Mouse (Mus musculus) hindbrain, embryonic 16.5 days (tissue): Measurements from ENCODE around the gene Arl14. TPM values are rescaled to one million over a fixed set of nuclear protein-coding genes. Genes with fewer than 3 reads are reported as not detected.
A peak's percentile ranks its signal among the peaks of the same experiment; 100 is the strongest.
"Not testable (repeated sequence)": the region's sequence is repeated elsewhere in the genome, so short reads cannot be mapped to it uniquely, and the experiment has no call there.

Experiments
- ATAC-seq: fragments of 200-750 bp; cut with Nextera tagmentation; 2 replicates; pipeline ENCODE4 v1.8.0; 2017; ENCODE audit warnings: moderate TSS enrichment, moderate library complexity
- H3K27ac ChIP-seq: fragments of 300-500 bp; sonication (generic); 2 replicates; pipeline ENCODE4 v1.5.1; 2014; ENCODE audit warnings: low read depth, mild to moderate bottlenecking, control low read depth, low read length, moderate library complexity
- H3K27me3 ChIP-seq: fragments of 300-500 bp; sonication (generic); replicated peaks from 2 replicates; pipeline ENCODE4 v1.6.1; 2014; ENCODE audit warnings: low read length; ENCODE audit not compliant: control insufficient read depth, insufficient read depth
- H3K36me3 ChIP-seq: fragments of 300-500 bp; sonication (generic); 2 replicates; pipeline ENCODE4 v1.6.1; 2014; ENCODE audit warnings: mild to moderate bottlenecking, low read length, moderate library complexity, mixed read lengths; ENCODE audit not compliant: control insufficient read depth, insufficient read depth
- H3K4me1 ChIP-seq: fragments of 300-500 bp; sonication (generic); 2 replicates; pipeline ENCODE4 v1.6.1; 2014; ENCODE audit warnings: low read depth, low read length; ENCODE audit not compliant: control insufficient read depth, insufficient read depth
- H3K4me2 ChIP-seq: fragments of 300-500 bp; sonication (generic); 2 replicates; pipeline ENCODE4 v1.6.1; 2014; ENCODE audit warnings: mild to moderate bottlenecking, low read length, control low read depth, moderate library complexity
- H3K4me3 ChIP-seq: fragments of 300-500 bp; sonication (generic); 2 replicates; pipeline ENCODE4 v1.5.1; 2014; ENCODE audit warnings: mild to moderate bottlenecking, low read length, control low read depth, moderate library complexity
- H3K9ac ChIP-seq: fragments of 300-500 bp; sonication (generic); 2 replicates; pipeline ENCODE4 v1.6.1; 2014; ENCODE audit warnings: low read depth, mild to moderate bottlenecking, control low read depth, low read length, moderate library complexity
- H3K9me3 ChIP-seq: fragments of 300-500 bp; sonication (generic); 2 replicates; pipeline ENCODE4 v1.6.1; 2014; ENCODE audit warnings: mild to moderate bottlenecking, low read length, moderate library complexity; ENCODE audit not compliant: control insufficient read depth
- WGBS: fragments of 180-500 bp; shearing (Covaris S2); extraction: QIAGEN DNeasy Blood & Tissue Kit; methylation state at CpG from one replicate; pipeline ENCODE4 v1.1.7; 2014; 5-methylcytosine and 5-hydroxymethylcytosine counted together
- polyA plus RNA-seq: library from polyadenylated mRNA; unstranded; fragments of >200 nt; fragmentation: Nextera tagmentation; extraction: Ambion mirVana; gene quantifications from 2 replicates; pipeline ENCODE4 v1.2.1, GENCODE M21; 2015

Gene Arl14
- polyA plus RNA-seq, 1 experiment from 2014 or later, result not detected

DNA sequence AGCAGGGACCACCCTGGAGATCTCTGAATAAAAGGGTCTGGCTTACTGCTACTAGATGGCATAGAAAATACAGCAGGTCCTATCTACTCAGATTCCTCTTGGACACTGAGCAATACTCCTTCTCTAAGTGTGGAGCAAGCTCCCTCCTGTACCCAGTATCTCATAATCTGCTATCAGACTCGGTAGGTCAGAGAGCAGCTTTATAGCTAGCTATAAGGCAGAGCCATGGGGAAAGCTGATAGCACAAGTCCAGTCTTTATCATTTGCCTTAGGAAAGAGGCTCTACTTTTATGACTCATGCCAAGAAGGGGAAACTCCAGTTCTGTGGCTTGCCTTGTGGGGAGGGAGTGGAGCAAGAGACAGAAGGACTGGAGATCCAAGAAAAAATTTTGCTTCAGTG lies 18.8 kb downstream of the Arl14 start:
- 89% methylated on average over 1 of the region's 1 CpGs for WGBS
- no peak for ATAC-seq
- no peaks in the 10 kb centered on the region for H3K27me3 ChIP-seq

GRCm38 (mm10) chr3:69253096-69253866 lies 31.1 kb downstream of the Arl14 start:
- Histone ChIP-seq H3K4me2 (no peak overlapping the region), H3K27me3 (no peaks in the 10 kb centered on the region), H3K9me3 (no peaks in the 10 kb centered on the region), H3K4me3 (no peak overlapping the region), H3K36me3 (no peaks in the 10 kb centered on the region), H3K27ac (no peak overlapping the region), H3K9ac (no peak overlapping the region), H3K4me1 (no peaks in the 10 kb centered on the region)
- 94% methylated on average over 17 of the region's 17 CpGs for WGBS
- no peak for ATAC-seq

More for the DNA sequence above, 18.8 kb downstream of the Arl14 start:
- Histone ChIP-seq H3K4me2 (no peak overlapping the region), H3K4me1 (no peaks in the 10 kb centered on the region), H3K9me3 (no peaks in the 10 kb centered on the region), H3K36me3 (no peaks in the 10 kb centered on the region), H3K27ac (no peak overlapping the region), H3K4me3 (no peak overlapping the region), H3K9ac (no peak overlapping the region)

GRCm38 (mm10) chr3:69254676-69255075 lies 32.5 kb downstream of the Arl14 start:
- WGBS, result 51% methylated on average over 7 of the region's 7 CpGs
- no peak for ATAC-seq
- no peaks in the 10 kb centered on the region for H3K4me1 ChIP-seq
- H3K27ac ChIP-seq, result no peak overlapping the region
- H3K4me2 ChIP-seq, result no peak overlapping the region
- no peaks in the 10 kb centered on the region for H3K36me3 ChIP-seq
- no peak overlapping the region for H3K4me3 ChIP-seq
- no peaks in the 10 kb centered on the region for H3K9me3 ChIP-seq
- no peak overlapping the region for H3K9ac ChIP-seq
- H3K27me3 ChIP-seq, result no peaks in the 10 kb centered on the region

DNA sequence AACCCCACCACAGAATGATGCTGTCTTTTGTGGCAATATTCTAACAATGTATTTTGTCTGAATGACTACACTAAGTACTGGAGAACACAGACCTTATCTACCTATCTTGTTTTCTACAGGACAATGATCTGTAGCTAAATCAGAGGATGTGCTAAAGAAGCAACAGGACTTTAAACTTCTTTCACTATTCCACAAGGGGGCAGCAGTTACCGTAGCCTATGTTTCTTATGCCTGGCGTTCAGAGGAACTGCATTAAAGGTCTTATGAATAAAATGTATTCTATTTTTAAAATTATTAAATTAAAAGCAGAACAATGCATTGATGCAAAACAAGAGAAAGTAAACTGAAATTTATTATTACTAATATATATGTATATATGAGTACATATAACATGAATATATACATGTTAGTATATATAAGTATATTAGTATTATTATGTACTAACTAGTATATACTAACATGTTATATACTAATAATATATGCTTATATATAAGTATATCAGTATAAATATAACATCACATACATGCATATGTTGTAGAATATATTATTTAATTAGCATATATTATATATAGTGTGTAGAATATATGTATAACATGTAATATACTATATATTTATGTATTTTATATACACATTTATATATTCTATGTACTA lies 35.0 kb downstream of the Arl14 start:
- Histone ChIP-seq H3K4me3 (no peak overlapping the region), H3K9me3 (no peaks in the 10 kb centered on the region), H3K36me3 (no peaks in the 10 kb centered on the region), H3K4me1 (no peaks in the 10 kb centered on the region), H3K27me3 (no peaks in the 10 kb centered on the region), H3K4me2 (no peak overlapping the region), H3K27ac (no peak overlapping the region), H3K9ac (no peak overlapping the region)
- peak; percentile 80 for ATAC-seq
- 11% methylated on average over 2 of the region's 2 CpGs for WGBS

- Histone ChIP-seq H3K4me3 (no peak overlapping the region), H3K4me2 (no peak overlapping the region), H3K36me3 (no peaks in the 10 kb centered on the region), H3K9ac (no peak overlapping the region), H3K4me1 (no peaks in the 10 kb centered on the region), H3K27me3 (no peaks in the 10 kb centered on the region), H3K9me3 (no peaks in the 10 kb centered on the region), H3K27ac (no peak overlapping the region)
- 92% methylated on average over 7 of the region's 7 CpGs for WGBS
- no peak for ATAC-seq
Observed at GRCm38 (mm10) chr3:69263010-69263643, 40.9 kb downstream of the Arl14 start.

DNA sequence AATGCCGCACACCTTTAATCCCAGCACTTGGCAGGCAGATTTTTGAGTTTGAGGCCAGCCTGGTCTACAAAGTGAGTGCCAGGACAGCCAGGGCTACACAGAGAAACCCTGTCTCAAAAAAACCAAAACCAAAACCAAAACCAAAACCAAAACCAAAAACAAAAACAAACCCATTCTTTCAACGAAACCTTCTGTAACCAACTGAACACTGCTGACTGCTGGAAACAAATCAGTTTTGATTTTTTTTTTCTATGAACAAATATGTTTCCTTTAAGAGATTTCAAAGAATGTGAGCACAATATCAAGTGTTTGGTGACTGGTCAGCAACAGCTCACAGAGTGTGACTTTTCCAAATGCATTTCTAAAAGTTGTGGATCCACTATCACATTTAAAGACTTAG lies 42.1 kb downstream of the Arl14 start:
- H3K9ac ChIP-seq, H3K9me3 ChIP-seq, H3K36me3 ChIP-seq, H3K27me3 ChIP-seq, H3K27ac ChIP-seq, H3K4me3 ChIP-seq, H3K4me2 ChIP-seq, ATAC-seq, H3K4me1 ChIP-seq: not testable (repeated sequence)
- 90% methylated on average over 2 of the region's 2 CpGs for WGBS

DNA sequence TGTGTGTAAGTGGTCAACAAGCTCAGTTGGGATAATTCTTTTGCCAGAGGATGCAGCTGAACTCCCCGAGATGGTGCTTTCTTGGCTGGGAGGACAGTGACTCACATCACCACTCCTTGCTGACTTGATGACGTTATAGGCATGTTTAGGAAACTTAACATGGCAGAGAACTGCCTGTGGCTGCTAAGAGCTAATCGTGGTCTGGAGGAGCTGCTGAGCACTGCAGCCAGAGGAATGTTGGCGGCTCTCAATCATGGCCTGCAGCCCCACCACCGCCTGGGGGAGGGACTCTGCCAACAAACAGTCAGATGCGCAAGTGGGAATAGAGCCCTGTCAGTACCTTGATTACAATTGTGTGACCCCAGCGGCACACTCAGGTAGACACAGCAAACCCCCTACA lies 49.6 kb downstream of the Arl14 start:
- Histone ChIP-seq H3K36me3 (no peaks in the 10 kb centered on the region), H3K4me1 (peaks cover 3% of the 10 kb centered on the region; the same call in 1 of the 2 replicates), H3K27ac (no peak overlapping the region), H3K4me2 (no peak overlapping the region), H3K4me3 (no peak overlapping the region), H3K27me3 (no peaks in the 10 kb centered on the region), H3K9ac (no peak overlapping the region), H3K9me3 (no peaks in the 10 kb centered on the region)
- 75% methylated on average over 7 of the region's 7 CpGs for WGBS
- no peak for ATAC-seq
